Mouse (Mus musculus) thymus, adult 2 months (tissue): ENCODE data around the gene Scamp2.

ENCODE experiments used
- CTCF ChIP-seq: fragments of 200-500 bp; IDR thresholded peaks from 2 replicates; pipeline ENCODE4 v1.5.1; 2012; ENCODE audit warnings: mild to moderate bottlenecking, control low read depth, low read length, moderate library complexity, borderline replicate concordance; ENCODE audit not compliant: control insufficient read depth, poor library complexity, insufficient read depth; ENCODE audit errors: extremely low read depth
- POLR2A ChIP-seq: fragments of 200-500 bp; IDR thresholded peaks from 2 replicates; pipeline ENCODE4 v1.6.1; 2012; ENCODE audit warnings: mild to moderate bottlenecking, low read length, control low read depth, moderate library complexity; ENCODE audit not compliant: control insufficient read depth, poor library complexity, insufficient read depth; ENCODE audit errors: extremely low read depth

GRCm38 (mm10) chr9:57637272-57637671 lies 76.5 kb downstream of the Scamp2 start:
- no peak for TF ChIP-seq CTCF
- TF ChIP-seq POLR2A, result no peak
